Mouse (Mus musculus) brain, embryonic 14.5 days (tissue): ENCODE measurements at regions not wholly inside any gene's neighbourhood (a gene's known extent, or its start where the extent isn't known, plus 50 kb on each side); places are given as distances from the start of the nearest gene placed in this dataset.

Experiments
- CTCF ChIP-seq: fragments of 200-500 bp; IDR thresholded peaks from 2 replicates; pipeline ENCODE4 v1.5.1; 2012; ENCODE audit warnings: inconsistent platforms, mild to moderate bottlenecking, moderate library complexity, borderline replicate concordance; ENCODE audit not compliant: insufficient read depth, insufficient read length; ENCODE audit errors: extremely low read depth
- POLR2A ChIP-seq: fragments of 200-500 bp; IDR thresholded peaks from 2 replicates; pipeline ENCODE4 v1.6.1; 2012; ENCODE audit warnings: mild to moderate bottlenecking, inconsistent platforms, borderline replicate concordance; ENCODE audit not compliant: poor library complexity, insufficient read depth, insufficient read length, severe bottlenecking; ENCODE audit errors: extremely low read depth

DNA sequence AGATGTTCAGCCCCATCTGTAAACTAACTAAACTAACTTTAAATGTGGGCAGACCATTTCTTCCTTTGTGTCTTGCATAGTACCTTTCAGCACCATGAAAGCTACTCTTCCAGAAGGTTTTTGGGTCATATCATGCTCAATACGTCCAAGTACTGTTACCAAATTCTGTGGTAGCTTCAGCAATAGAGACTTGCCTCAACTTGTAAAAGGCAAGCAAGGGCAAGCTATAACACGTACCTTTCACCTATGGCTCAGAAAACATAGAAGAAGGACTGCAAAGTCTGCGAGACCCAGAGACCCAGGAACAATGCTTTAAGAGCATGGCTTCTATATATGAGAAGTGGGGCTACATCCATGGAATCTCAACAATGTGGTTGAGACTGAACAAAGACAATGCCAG, 701.6 kb upstream of the Adgra3 start:
- TF ChIP-seq POLR2A: no peak
- TF ChIP-seq CTCF: no peak
